Mouse (Mus musculus): ENCODE data around the gene Disc1. TPM values are rescaled to one million over a fixed set of nuclear protein-coding genes. Genes with fewer than 3 reads are reported as not detected.

Disc1 gene
- polyA plus RNA-seq, 1 experiment from 2014 or later, result 0.96 TPM

GRCm38 (mm10) chr8:125084523-125084922 is 30.5 kb downstream of the Disc1 start:
- ATAC-seq (ENCODE audit: insufficient number of reproducible peaks, low FRiP score, low TSS enrichment, low read depth) (no peak), DNase-seq (ENCODE audit: low spot score) (no peak)
- no peak overlapping the region for H3K4me2 ChIP-seq (ENCODE audit: low read depth, severe bottlenecking)
- H3K36me3 ChIP-seq (ENCODE audit: control insufficient read depth, insufficient read depth, low read length), result no peaks in the 10 kb centered on the region
- no peak overlapping the region; the same call in 1 of the 2 replicates for H3K27ac ChIP-seq (replicated peaks; ENCODE audit: low read depth, low read length)
- no peak overlapping the region for H3K4me3 ChIP-seq (ENCODE audit: low read depth, low read length)
- no peak overlapping the region for H3K9ac ChIP-seq (ENCODE audit: low read length)
- WGBS, result 87% methylated on average over 7 of the region's 7 CpGs
- no peaks in the 10 kb centered on the region for H3K27me3 ChIP-seq (ENCODE audit: control insufficient read depth, insufficient read depth, low read length)
- no peaks in the 10 kb centered on the region for H3K9me3 ChIP-seq (ENCODE audit: control insufficient read depth, low read length)
- H3K4me1 ChIP-seq (ENCODE audit: control insufficient read depth, insufficient read depth, low read length), result peaks cover 13% of the 10 kb centered on the region

DNA sequence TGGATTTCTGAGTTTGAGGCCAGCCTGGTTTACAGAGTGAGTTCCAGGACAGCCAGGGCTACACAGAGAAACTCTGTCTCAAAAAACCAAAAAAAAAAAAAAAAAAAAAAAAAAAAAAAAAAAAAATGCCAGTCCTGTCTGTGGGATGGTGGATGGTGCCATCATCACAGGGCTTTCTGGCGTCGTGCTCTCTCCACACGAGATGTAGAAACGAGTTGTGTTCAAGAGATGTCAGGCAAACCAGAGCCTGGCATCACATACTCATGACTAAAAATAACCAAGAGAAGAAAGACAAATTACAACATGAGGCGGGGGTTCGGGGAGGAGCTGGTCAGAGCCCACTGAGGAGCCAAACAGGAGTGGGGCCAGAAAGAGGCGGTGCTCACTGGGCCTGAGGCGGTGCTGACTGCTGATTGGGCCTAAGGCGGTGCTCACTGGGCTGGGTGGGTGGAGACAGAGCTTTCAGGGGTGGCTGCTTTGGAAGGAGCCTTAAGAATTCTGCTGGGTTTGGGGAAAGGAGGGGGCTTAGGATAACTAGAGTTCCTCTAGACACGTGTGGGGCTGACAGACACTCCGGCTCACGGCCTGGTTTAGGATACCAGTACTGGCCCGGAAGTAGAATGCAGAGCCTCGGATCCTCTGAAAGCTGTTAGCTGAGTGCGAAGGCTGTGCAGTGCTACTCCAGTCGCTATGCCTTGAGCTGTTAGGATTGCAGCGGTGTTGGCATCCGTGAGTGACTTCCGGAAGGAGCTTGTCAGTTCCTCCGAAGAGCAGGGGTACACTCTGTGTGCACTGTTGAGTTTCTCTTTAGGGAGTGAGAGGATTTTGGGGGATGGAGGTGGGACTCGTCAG is 37.1 kb downstream of the Disc1 start:
- H3K27ac ChIP-seq (replicated peaks; ENCODE audit: low read depth, low read length), result no peak overlapping the region
- H3K27me3 ChIP-seq (ENCODE audit: control insufficient read depth, insufficient read depth, low read length), result no peaks in the 10 kb centered on the region
- no peak overlapping the region for H3K4me3 ChIP-seq (ENCODE audit: low read depth, low read length)
- H3K4me1 ChIP-seq (ENCODE audit: control insufficient read depth, insufficient read depth, low read length), result no peaks in the 10 kb centered on the region; the same call in 1 of the 2 replicates
- no peak overlapping the region for H3K9ac ChIP-seq (ENCODE audit: low read length)
- WGBS, result 72% methylated on average over 21 of the region's 21 CpGs
- no peak overlapping the region for H3K4me2 ChIP-seq (ENCODE audit: low read depth, severe bottlenecking)
- DNase-seq (ENCODE audit: low spot score), result no peak
- H3K9me3 ChIP-seq (ENCODE audit: control insufficient read depth, low read length), result no peaks in the 10 kb centered on the region
- H3K36me3 ChIP-seq (ENCODE audit: control insufficient read depth, insufficient read depth, low read length), result no peaks in the 10 kb centered on the region
- no peak for ATAC-seq (ENCODE audit: insufficient number of reproducible peaks, low FRiP score, low TSS enrichment, low read depth)

DNA sequence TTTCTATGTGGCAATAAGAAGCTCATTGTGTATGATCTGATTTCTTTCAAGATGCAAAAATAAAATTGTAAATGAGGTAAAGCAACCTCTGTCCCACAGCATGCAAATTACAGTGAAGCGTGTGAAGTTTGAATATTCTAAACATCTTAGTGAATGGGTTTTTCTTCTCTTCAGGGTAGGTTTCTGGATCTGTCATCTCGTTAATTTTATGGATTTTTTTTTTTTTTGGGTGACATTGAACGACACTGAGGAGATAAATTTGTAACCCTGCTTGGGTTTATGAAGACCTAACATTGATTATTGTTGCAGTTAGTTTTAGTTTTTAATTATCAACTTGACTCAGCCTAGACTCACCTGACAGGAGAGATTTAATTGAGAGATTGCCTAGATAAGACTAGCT is 43.1 kb downstream of the Disc1 start:
- 77% methylated on average over 3 of the region's 3 CpGs for WGBS
- Histone ChIP-seq H3K9ac (ENCODE audit: low read length) (no peak overlapping the region), H3K4me3 (ENCODE audit: low read depth, low read length) (no peak overlapping the region), H3K4me1 (ENCODE audit: control insufficient read depth, insufficient read depth, low read length) (no peaks in the 10 kb centered on the region), H3K9me3 (ENCODE audit: control insufficient read depth, low read length) (no peaks in the 10 kb centered on the region), H3K36me3 (ENCODE audit: control insufficient read depth, insufficient read depth, low read length) (no peaks in the 10 kb centered on the region), H3K27me3 (ENCODE audit: control insufficient read depth, insufficient read depth, low read length) (no peaks in the 10 kb centered on the region), H3K27ac (replicated peaks; ENCODE audit: low read depth, low read length) (no peak overlapping the region), H3K4me2 (ENCODE audit: low read depth, severe bottlenecking) (no peak overlapping the region)
- DNase-seq (ENCODE audit: low spot score) (no peak), ATAC-seq (ENCODE audit: insufficient number of reproducible peaks, low FRiP score, low TSS enrichment, low read depth) (no peak)

GRCm38 (mm10) chr8:125098050-125098449 is 44.1 kb downstream of the Disc1 start:
- Histone ChIP-seq H3K27ac (replicated peaks; ENCODE audit: low read depth, low read length) (0 out of 2 replicates have a peak overlapping the region, but pooled peaks have one; percentile 9), H3K27me3 (ENCODE audit: control insufficient read depth, insufficient read depth, low read length) (no peaks in the 10 kb centered on the region), H3K36me3 (ENCODE audit: control insufficient read depth, insufficient read depth, low read length) (no peaks in the 10 kb centered on the region), H3K4me2 (ENCODE audit: low read depth, severe bottlenecking) (no peak overlapping the region), H3K9me3 (ENCODE audit: control insufficient read depth, low read length) (no peaks in the 10 kb centered on the region), H3K9ac (ENCODE audit: low read length) (no peak overlapping the region), H3K4me1 (ENCODE audit: control insufficient read depth, insufficient read depth, low read length) (no peaks in the 10 kb centered on the region), H3K4me3 (ENCODE audit: low read depth, low read length) (no peak overlapping the region)
- DNase-seq (ENCODE audit: low spot score) (peak; percentile 53), ATAC-seq (ENCODE audit: insufficient number of reproducible peaks, low FRiP score, low TSS enrichment, low read depth) (no peak)
- WGBS, result 44% methylated on average over 5 of the region's 5 CpGs

DNA sequence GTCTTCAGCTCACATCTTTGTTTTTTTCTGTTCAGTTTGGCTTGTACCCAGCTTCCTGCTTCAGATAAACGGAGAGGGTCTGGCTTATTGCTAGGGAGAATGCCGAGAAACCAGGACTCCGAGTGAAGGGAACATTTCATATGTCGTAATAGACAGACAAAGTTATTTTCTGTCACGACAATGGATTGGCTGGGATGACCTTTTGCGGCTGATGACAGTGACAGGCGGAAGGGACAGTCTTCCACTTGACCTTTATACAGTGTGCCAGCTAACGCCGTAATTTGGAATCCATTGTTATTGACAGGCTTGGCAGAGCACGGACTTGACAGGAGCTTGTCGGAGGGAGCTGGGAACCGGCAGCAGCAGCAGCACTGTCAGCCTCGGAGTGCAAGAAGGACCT is 48.3 kb downstream of the Disc1 start:
- Histone ChIP-seq H3K27me3 (ENCODE audit: control insufficient read depth, insufficient read depth, low read length) (no peaks in the 10 kb centered on the region), H3K9ac (ENCODE audit: low read length) (no peak overlapping the region), H3K4me3 (ENCODE audit: low read depth, low read length) (no peak overlapping the region), H3K27ac (replicated peaks; ENCODE audit: low read depth, low read length) (no peak overlapping the region), H3K4me1 (ENCODE audit: control insufficient read depth, insufficient read depth, low read length) (no peaks in the 10 kb centered on the region), H3K4me2 (ENCODE audit: low read depth, severe bottlenecking) (no peak overlapping the region), H3K9me3 (ENCODE audit: control insufficient read depth, low read length) (no peaks in the 10 kb centered on the region), H3K36me3 (ENCODE audit: control insufficient read depth, insufficient read depth, low read length) (no peaks in the 10 kb centered on the region)
- WGBS, result 83% methylated on average over 13 of the region's 13 CpGs
- ATAC-seq (ENCODE audit: insufficient number of reproducible peaks, low FRiP score, low TSS enrichment, low read depth) (no peak), DNase-seq (ENCODE audit: low spot score) (no peak)

DNA sequence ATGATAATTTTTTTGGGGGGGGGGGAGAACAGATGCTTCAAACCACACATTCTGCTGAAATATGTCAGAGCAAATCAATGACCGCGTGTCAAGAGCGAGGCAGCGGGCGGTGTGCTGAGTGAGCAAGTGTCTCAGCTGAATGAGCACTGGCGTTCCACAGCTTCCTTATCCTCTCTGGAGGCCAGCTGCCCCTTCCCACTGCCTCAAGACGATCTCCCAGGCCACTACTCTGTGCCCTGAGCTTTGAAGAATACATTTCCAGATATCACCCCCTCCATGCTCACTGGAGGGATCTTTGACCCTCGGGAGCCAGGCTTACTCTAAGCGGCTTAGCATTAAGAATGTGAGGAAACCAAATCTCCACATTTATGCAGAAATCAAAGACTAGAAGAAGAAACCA is 59.2 kb downstream of the Disc1 start:
- Histone ChIP-seq H3K4me1 (ENCODE audit: control insufficient read depth, insufficient read depth, low read length) (no peaks in the 10 kb centered on the region), H3K4me3 (ENCODE audit: low read depth, low read length) (no peak overlapping the region), H3K9me3 (ENCODE audit: control insufficient read depth, low read length) (no peaks in the 10 kb centered on the region), H3K36me3 (ENCODE audit: control insufficient read depth, insufficient read depth, low read length) (no peaks in the 10 kb centered on the region), H3K4me2 (ENCODE audit: low read depth, severe bottlenecking) (no peak overlapping the region), H3K9ac (ENCODE audit: low read length) (no peak overlapping the region), H3K27me3 (ENCODE audit: control insufficient read depth, insufficient read depth, low read length) (no peaks in the 10 kb centered on the region), H3K27ac (replicated peaks; ENCODE audit: low read depth, low read length) (no peak overlapping the region)
- no peak for ATAC-seq (ENCODE audit: insufficient number of reproducible peaks, low FRiP score, low TSS enrichment, low read depth)
- WGBS, result 77% methylated on average over 9 of the region's 9 CpGs
- no peak for DNase-seq (ENCODE audit: low spot score)

DNA sequence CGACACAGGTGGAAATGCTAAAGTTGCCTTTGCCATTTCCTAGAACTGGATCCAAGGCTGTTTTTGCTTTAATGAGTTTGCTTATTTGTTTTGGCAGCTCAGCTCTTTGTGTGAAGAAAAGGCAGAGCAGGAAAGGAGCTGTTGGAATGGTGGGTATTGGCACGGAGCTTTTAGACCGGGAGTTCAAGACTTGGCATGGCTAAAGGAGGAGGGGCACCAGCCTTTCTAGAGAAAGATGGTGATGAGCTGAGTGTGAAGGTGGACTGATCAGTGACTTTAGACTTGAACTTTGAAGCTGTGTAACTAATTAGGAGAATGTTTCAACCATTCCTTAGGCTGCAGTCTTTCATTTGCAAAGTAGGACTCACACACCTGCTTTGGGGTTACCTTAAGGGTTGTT is 59.8 kb downstream of the Disc1 start:
- Histone ChIP-seq H3K9me3 (ENCODE audit: control insufficient read depth, low read length) (no peaks in the 10 kb centered on the region), H3K4me2 (ENCODE audit: low read depth, severe bottlenecking) (no peak overlapping the region), H3K36me3 (ENCODE audit: control insufficient read depth, insufficient read depth, low read length) (no peaks in the 10 kb centered on the region), H3K4me3 (ENCODE audit: low read depth, low read length) (no peak overlapping the region), H3K27me3 (ENCODE audit: control insufficient read depth, insufficient read depth, low read length) (no peaks in the 10 kb centered on the region), H3K27ac (replicated peaks; ENCODE audit: low read depth, low read length) (no peak overlapping the region), H3K9ac (ENCODE audit: low read length) (no peak overlapping the region), H3K4me1 (ENCODE audit: control insufficient read depth, insufficient read depth, low read length) (no peaks in the 10 kb centered on the region)
- WGBS, result 78% methylated on average over 3 of the region's 3 CpGs
- DNase-seq (ENCODE audit: low spot score) (no peak), ATAC-seq (ENCODE audit: insufficient number of reproducible peaks, low FRiP score, low TSS enrichment, low read depth) (no peak)

- 62% methylated on average over 5 of the region's 5 CpGs for WGBS
- Histone ChIP-seq H3K36me3 (ENCODE audit: control insufficient read depth, insufficient read depth, low read length) (no peaks in the 10 kb centered on the region), H3K4me3 (ENCODE audit: low read depth, low read length) (no peak overlapping the region), H3K27me3 (ENCODE audit: control insufficient read depth, insufficient read depth, low read length) (no peaks in the 10 kb centered on the region), H3K27ac (replicated peaks; ENCODE audit: low read depth, low read length) (no peak overlapping the region), H3K9me3 (ENCODE audit: control insufficient read depth, low read length) (no peaks in the 10 kb centered on the region), H3K9ac (ENCODE audit: low read length) (no peak overlapping the region), H3K4me2 (ENCODE audit: low read depth, severe bottlenecking) (no peak overlapping the region), H3K4me1 (ENCODE audit: control insufficient read depth, insufficient read depth, low read length) (no peaks in the 10 kb centered on the region)
- no peak for ATAC-seq (ENCODE audit: insufficient number of reproducible peaks, low FRiP score, low TSS enrichment, low read depth)
- no peak for DNase-seq (ENCODE audit: low spot score)
These were observed 61.3 kb downstream of the Disc1 start for GRCm38 (mm10) chr8:125115321-125115720.

GRCm38 (mm10) chr8:125116616-125117015 is 62.6 kb downstream of the Disc1 start:
- Histone ChIP-seq H3K4me1 (ENCODE audit: control insufficient read depth, insufficient read depth, low read length) (no peaks in the 10 kb centered on the region), H3K4me3 (ENCODE audit: low read depth, low read length) (no peak overlapping the region), H3K27ac (replicated peaks; ENCODE audit: low read depth, low read length) (no peak overlapping the region), H3K27me3 (ENCODE audit: control insufficient read depth, insufficient read depth, low read length) (no peaks in the 10 kb centered on the region), H3K9ac (ENCODE audit: low read length) (no peak overlapping the region), H3K36me3 (ENCODE audit: control insufficient read depth, insufficient read depth, low read length) (no peaks in the 10 kb centered on the region), H3K9me3 (ENCODE audit: control insufficient read depth, low read length) (no peaks in the 10 kb centered on the region), H3K4me2 (ENCODE audit: low read depth, severe bottlenecking) (no peak overlapping the region)
- 20% methylated on average over 2 of the region's 2 CpGs for WGBS
- ATAC-seq (ENCODE audit: insufficient number of reproducible peaks, low FRiP score, low TSS enrichment, low read depth), result no peak
- peak; percentile 74 for DNase-seq (ENCODE audit: low spot score)
